Mouse (Mus musculus): ENCODE data around the gene Atp6v1g1. TPM values are rescaled to one million over a fixed set of nuclear protein-coding genes. Genes with fewer than 3 reads are reported as not detected.

The Atp6v1g1 gene
- total and polyA plus RNA-seq, 3 experiments, result 78.7 to 143 (median 95.1) TPM

- peaks cover 5 to 47% of the 10 kb centered on the region in 2 experiments; a peak in 3 of 4 replicates for H3K4me1 ChIP-seq (ENCODE audit: control insufficient read depth in 1 of 2, insufficient read depth in 2 of 2)
- no peak overlapping the region for H3K4me3 ChIP-seq (replicated peaks in 1 of 3; ENCODE audit: low read depth in 2 of 3, low read length in 2 of 3, poor library complexity in 1 of 3)
- H3K79me2 ChIP-seq (replicated peaks; ENCODE audit: control insufficient read depth, extremely low read depth, insufficient read depth, poor library complexity, severe bottlenecking), result no peaks in the 10 kb centered on the region; the same call in 1 of the 2 replicates
- no peaks in the 10 kb centered on the region for H3K9me3 ChIP-seq (replicated peaks; ENCODE audit: low read length)
- H3K27ac ChIP-seq (ENCODE audit: insufficient read depth, low read depth), result no peak overlapping the region
- H3K9ac ChIP-seq (ENCODE audit: insufficient read depth, low read depth), result no peak overlapping the region
- H3K36me3 ChIP-seq (replicated peaks in 1 of 2; ENCODE audit: control insufficient read depth in 1 of 2, insufficient read depth in 1 of 2, low read length in 1 of 2), result peaks cover 0 to 14% of the 10 kb centered on the region in 2 experiments
- DNase-seq (ENCODE audit: extremely low read depth), result no peak
- in situ Hi-C loops (cut with MboI; ENCODE audit: low pct_ligation_motif_present, low pct_unique_long_range_greater_than_20kb, low sequenced_read_pairs), result no loop called here
- peak overlapping the region; percentile 84 for H3K4me2 ChIP-seq (ENCODE audit: insufficient read depth, low read depth, poor library complexity, severe bottlenecking)
- dilution Hi-C loops (cut with MboI; ENCODE audit: extremely low pct_ligation_motif_present, extremely low pct_unique_long_range_greater_than_20kb, low sequenced_read_pairs), result no loop called here
- 0 out of 2 replicates have a peak, but pooled peaks have one; percentile 23 for TF ChIP-seq SIN3A (IDR thresholded peaks at IDR 0.05; ENCODE audit: low read length)
- peak; percentile 57; the same call in 1 of the 2 replicates for TF ChIP-seq JUND (conservative IDR thresholded peaks at IDR 0.05; ENCODE audit: low read depth, low read length)
- TF ChIP-seq ETS1 (conservative IDR thresholded peaks at IDR 0.05; ENCODE audit: low read depth, low read length), result peak; percentile 47; the same call in 1 of the 2 replicates
- 0 out of 2 replicates have a peak, but pooled peaks have one; percentile 42 for TF ChIP-seq IRF4 (IDR thresholded peaks at IDR 0.05; ENCODE audit: low read depth, low read length)
- TF ChIP-seq MAZ (IDR thresholded peaks at IDR 0.05; ENCODE audit: low read depth, low read length), result no peak
- TF ChIP-seq EP300 (IDR thresholded peaks at IDR 0.05; ENCODE audit: low read length), result peak; percentile 65; the same call in 1 of the 2 replicates
- 0 out of 2 replicates have a peak, but pooled peaks have one; percentile 10 for TF ChIP-seq JUN (IDR thresholded peaks at IDR 0.05; ENCODE audit: insufficient read depth, low read depth, low read length)
- no peak for TF ChIP-seq UBTF (IDR thresholded peaks at IDR 0.05; ENCODE audit: low read depth, low read length)
- TF ChIP-seq BHLHE40 (IDR thresholded peaks at IDR 0.05; ENCODE audit: low read depth, low read length), result peak; percentile 32; the same call in 1 of the 2 replicates
- TF ChIP-seq MXI1 (IDR thresholded peaks at IDR 0.05; ENCODE audit: low read depth, low read length), result no peak
- H3K27me3 ChIP-seq (replicated peaks), result no peaks in the 10 kb centered on the region
These were observed 46.0 kb downstream of the Atp6v1g1 start for GRCm38 (mm10) chr4:63590538-63590937.

GRCm38 (mm10) chr4:63594459-63595110 is 50.0 kb downstream of the Atp6v1g1 start:
- no peak overlapping the region for H3K27ac ChIP-seq (ENCODE audit: insufficient read depth, low read depth)
- no peak overlapping the region for H3K9ac ChIP-seq (ENCODE audit: insufficient read depth, low read depth)
- peaks cover 5 to 36% of the 10 kb centered on the region in 2 experiments; a peak in 3 of 4 replicates for H3K4me1 ChIP-seq (ENCODE audit: control insufficient read depth in 1 of 2, insufficient read depth in 2 of 2)
- TF ChIP-seq ELF1 (IDR thresholded peaks at IDR 0.05; ENCODE audit: low read depth, low read length), result no peak
- TF ChIP-seq TCF12 (IDR thresholded peaks at IDR 0.05; ENCODE audit: low read depth, low read length), result no peak
- no peak for TF ChIP-seq MAX (IDR thresholded peaks at IDR 0.05; ENCODE audit: low read length)
- TF ChIP-seq USF2 (conservative IDR thresholded peaks at IDR 0.05; ENCODE audit: low read depth, low read length), result no peak
- no peak for TF ChIP-seq ZNF384 (IDR thresholded peaks at IDR 0.05; ENCODE audit: low read depth, low read length)
- no peak for TF ChIP-seq SIN3A (IDR thresholded peaks at IDR 0.05; ENCODE audit: low read length)
- TF ChIP-seq RAD21 (IDR thresholded peaks at IDR 0.05; ENCODE audit: low read depth, low read length), result no peak
- TF ChIP-seq CTCF (conservative IDR thresholded peaks at IDR 0.05 in 1 of 2, IDR thresholded peaks at IDR 0.05 in 1 of 2; ENCODE audit: low read depth in 2 of 2, low read length in 2 of 2), result no peak
- no peak for TF ChIP-seq POLR2A (IDR thresholded peaks at IDR 0.05; ENCODE audit: low read depth, low read length)
- TF ChIP-seq BHLHE40 (IDR thresholded peaks at IDR 0.05; ENCODE audit: low read depth, low read length), result no peak
- no peak for TF ChIP-seq IRF4 (IDR thresholded peaks at IDR 0.05; ENCODE audit: low read depth, low read length)
- no peak for TF ChIP-seq PAX5 (IDR thresholded peaks at IDR 0.05; ENCODE audit: low read length)
- no peak for TF ChIP-seq MXI1 (IDR thresholded peaks at IDR 0.05; ENCODE audit: low read depth, low read length)
- TF ChIP-seq EP300 (IDR thresholded peaks at IDR 0.05; ENCODE audit: low read length), result no peak
- TF ChIP-seq RCOR1 (conservative IDR thresholded peaks at IDR 0.05; ENCODE audit: low read depth, low read length), result no peak
- no peak overlapping the region for H3K4me3 ChIP-seq (replicated peaks in 1 of 3; ENCODE audit: low read depth in 2 of 3, low read length in 2 of 3, poor library complexity in 1 of 3)
- H3K79me2 ChIP-seq (replicated peaks; ENCODE audit: control insufficient read depth, extremely low read depth, insufficient read depth, poor library complexity, severe bottlenecking), result no peaks in the 10 kb centered on the region
- dilution Hi-C loops (cut with MboI; ENCODE audit: extremely low pct_ligation_motif_present, extremely low pct_unique_long_range_greater_than_20kb, low sequenced_read_pairs), result no loop called here
- no peak for DNase-seq (ENCODE audit: extremely low read depth)
- no peaks in the 10 kb centered on the region for H3K36me3 ChIP-seq (replicated peaks in 1 of 2; ENCODE audit: control insufficient read depth in 1 of 2, insufficient read depth in 1 of 2, low read length in 1 of 2)
- in situ Hi-C loops (cut with MboI; ENCODE audit: low pct_ligation_motif_present, low pct_unique_long_range_greater_than_20kb, low sequenced_read_pairs), result no loop called here
- no peak overlapping the region for H3K4me2 ChIP-seq (ENCODE audit: insufficient read depth, low read depth, poor library complexity, severe bottlenecking)
- peaks cover 3% of the 10 kb centered on the region for H3K9me3 ChIP-seq (replicated peaks; ENCODE audit: low read length)
- no peaks in the 10 kb centered on the region for H3K27me3 ChIP-seq (replicated peaks)

All from CH12.LX (cell line).